Mouse (Mus musculus) spleen, adult 2 months (tissue): ENCODE measurements around the gene Rassf5. TPM values are rescaled to one million over a fixed set of nuclear protein-coding genes. Genes with fewer than 3 reads are reported as not detected.
"Not testable (repeated sequence)": the region's sequence is repeated elsewhere in the genome, so short reads cannot be mapped to it uniquely, and the experiment has no call there.

Source experiments
- DNase-seq, 2 experiments: peaks; one replicate each; pipeline versions ENCODE4 v3.0.0 to v3.0.0-alpha.2; 2012 to 2021; ENCODE audit warnings: low spot score in 2 of 2, low read depth in 1 of 2
- H3K27ac ChIP-seq: fragments of 200-500 bp; 2 replicates; pipeline ENCODE4 v1.5.1; 2012; ENCODE audit warnings: low read length, inconsistent platforms; ENCODE audit not compliant: insufficient read depth
- H3K27me3 ChIP-seq: fragments of 200-500 bp; 2 replicates; pipeline ENCODE4 v1.6.1; 2012; ENCODE audit warnings: mild to moderate bottlenecking, moderate library complexity, low read length, inconsistent platforms; ENCODE audit not compliant: control insufficient read depth, insufficient read depth
- H3K36me3 ChIP-seq: fragments of 200-500 bp; 2 replicates; pipeline ENCODE4 v1.6.1; 2012; ENCODE audit warnings: mild to moderate bottlenecking, low read length, inconsistent platforms; ENCODE audit not compliant: control insufficient read depth, insufficient read depth
- H3K4me1 ChIP-seq: fragments of 200-500 bp; 2 replicates; pipeline ENCODE4 v1.6.1; 2011; ENCODE audit warnings: inconsistent platforms; ENCODE audit not compliant: control insufficient read depth, insufficient read depth, insufficient read length
- H3K4me3 ChIP-seq: fragments of 200-500 bp; 2 replicates; pipeline ENCODE4 v1.5.1; 2011; ENCODE audit warnings: mild to moderate bottlenecking, inconsistent platforms; ENCODE audit not compliant: insufficient read depth, insufficient read length; ENCODE audit errors: extremely low read depth
- CTCF ChIP-seq: fragments of 200-500 bp; IDR thresholded peaks from 2 replicates; pipeline ENCODE4 v1.5.1; 2011; ENCODE audit warnings: mild to moderate bottlenecking, inconsistent platforms; ENCODE audit not compliant: insufficient read depth, insufficient read length, insufficient replicate concordance; ENCODE audit errors: extremely low read depth
- POLR2A ChIP-seq: fragments of 200-500 bp; IDR thresholded peaks from 2 replicates; pipeline ENCODE4 v1.6.1; 2011; ENCODE audit warnings: low read depth, low read length, inconsistent platforms
- WGBS: fragments of 180-500 bp; shearing (Covaris S2); methylation state at CpG from one replicate; pipeline ENCODE4 v1.1.7; 2018; 5-methylcytosine and 5-hydroxymethylcytosine counted together
- polyA plus RNA-seq: library from polyadenylated mRNA; depleted of rRNA; stranded (reverse); fragments of >200 nt; gene quantifications from 2 replicates; pipeline ENCODE4 v1.2.3, GENCODE M21; 2012

The Rassf5 gene
- polyA plus RNA-seq, 1 experiment = 40.4 TPM

GRCm38 (mm10) chr1:131161091-131161490, 84.0 kb downstream of the Rassf5 start:
- 80% methylated on average over 11 of the region's 11 CpGs for WGBS
- no peak overlapping the region for H3K4me3 ChIP-seq
- H3K27ac ChIP-seq = no peak overlapping the region
- H3K4me1 ChIP-seq = no peaks in the 10 kb centered on the region
- no peaks in the 10 kb centered on the region for H3K27me3 ChIP-seq
- H3K36me3 ChIP-seq = peaks cover 30% of the 10 kb centered on the region
- DNase-seq = no peak
- no peak for TF ChIP-seq CTCF
- no peak for TF ChIP-seq POLR2A

GRCm38 (mm10) chr1:131159573-131160327, 85.3 kb downstream of the Rassf5 start:
- H3K4me1 ChIP-seq = not testable (repeated sequence)
- H3K36me3 ChIP-seq = peaks cover 25% of the 10 kb centered on the region

GRCm38 (mm10) chr1:131155456-131155855, 89.6 kb downstream of the Rassf5 start:
- H3K27me3 ChIP-seq = no peaks in the 10 kb centered on the region
- TF ChIP-seq POLR2A (no peak), CTCF (peak; percentile 71; the same call in 1 of the 2 replicates)
- H3K27ac ChIP-seq = no peak overlapping the region
- no peak overlapping the region for H3K4me3 ChIP-seq
- peaks cover 6% of the 10 kb centered on the region for H3K36me3 ChIP-seq
- WGBS = 51% methylated on average over 2 of the region's 2 CpGs
- peaks cover 5% of the 10 kb centered on the region; the same call in 1 of the 2 replicates for H3K4me1 ChIP-seq
- peak in 1 of 2 experiments; percentile 52 for DNase-seq

More at GRCm38 (mm10) chr1:131159573-131160327, 85.3 kb downstream of the Rassf5 start:
- H3K27ac ChIP-seq, DNase-seq, H3K27me3 ChIP-seq, H3K4me3 ChIP-seq: not testable (repeated sequence)
- 85% methylated on average over 3 of the region's 3 CpGs for WGBS

GRCm38 (mm10) chr1:131153018-131153629, 91.9 kb downstream of the Rassf5 start, which contains the start of gene Eif2d:
Eif2d (plus strand) TSS chr1:131153181.
- peak within 1 kb of the TSS; percentile 91 for H3K4me3 ChIP-seq
- peak; percentile 64 to 82 for DNase-seq
- WGBS = under 1% methylated on average over 27 of the region's 27 CpGs

GRCm38 (mm10) chr1:131149496-131149895, 95.6 kb downstream of the Rassf5 start:
- WGBS = 73% methylated on average over 1 of the region's 1 CpGs
- Histone ChIP-seq H3K27me3 (no peaks in the 10 kb centered on the region), H3K36me3 (no peaks in the 10 kb centered on the region), H3K4me1 (peaks cover 5% of the 10 kb centered on the region; the same call in 1 of the 2 replicates), H3K27ac (no peak overlapping the region), H3K4me3 (no peak overlapping the region)
- DNase-seq = no peak
- TF ChIP-seq CTCF = no peak
- TF ChIP-seq POLR2A = no peak

More at GRCm38 (mm10) chr1:131153018-131153629, 91.9 kb downstream of the Rassf5 start, which contains the start of gene Eif2d:
- H3K27me3 ChIP-seq = no peaks in the 10 kb centered on the region
- H3K36me3 ChIP-seq = no peaks in the 10 kb centered on the region; the same call in 1 of the 2 replicates
- peaks cover 5% of the 10 kb centered on the region; the same call in 1 of the 2 replicates for H3K4me1 ChIP-seq
- TF ChIP-seq POLR2A (peak; percentile 68; the same call in 1 of the 2 replicates), CTCF (no peak)
- H3K27ac ChIP-seq = peak within 1 kb of the TSS; percentile 66

GRCm38 (mm10) chr1:131146181-131146614, 98.9 kb downstream of the Rassf5 start:
- H3K4me1 ChIP-seq = peaks cover 7% of the 10 kb centered on the region; the same call in 1 of the 2 replicates
- TF ChIP-seq POLR2A (no peak), CTCF (no peak)
- H3K27ac ChIP-seq = peak overlapping the region; percentile 20; the same call in 1 of the 2 replicates
- H3K27me3 ChIP-seq = no peaks in the 10 kb centered on the region
- H3K36me3 ChIP-seq = no peaks in the 10 kb centered on the region
- 15% methylated on average over 3 of the region's 3 CpGs for WGBS
- peak in 1 of 2 experiments; percentile 74 for DNase-seq
- H3K4me3 ChIP-seq = no peak overlapping the region; the same call in 1 of the 2 replicates

- H3K27me3 ChIP-seq, H3K27ac ChIP-seq, H3K4me1 ChIP-seq, DNase-seq, H3K4me3 ChIP-seq, H3K36me3 ChIP-seq: not testable (repeated sequence)
- WGBS = 59% methylated on average over 3 of the region's 3 CpGs
Measured at GRCm38 (mm10) chr1:131145222-131145621, 99.8 kb downstream of the Rassf5 start.
